Mouse (Mus musculus) intestine, postnatal 0 days (tissue): Measurements from ENCODE around the gene Slc39a10. TPM values are rescaled to one million over a fixed set of nuclear protein-coding genes. Genes with fewer than 3 reads are reported as not detected.

Source experiments
- ATAC-seq: fragments of 200-750 bp; cut with Nextera tagmentation; 2 replicates; pipeline ENCODE4 v1.8.0; 2017; ENCODE audit warnings: mild to moderate bottlenecking, moderate TSS enrichment, moderate library complexity
- H3K27ac ChIP-seq: fragments of 300-500 bp; sonication (generic); 2 replicates; pipeline ENCODE4 v1.5.1; 2014; ENCODE audit warnings: mild to moderate bottlenecking, low read depth, low read length, moderate library complexity
- H3K27me3 ChIP-seq: fragments of 300-500 bp; sonication (generic); replicated peaks from 2 replicates; pipeline ENCODE4 v1.6.1; 2014; ENCODE audit warnings: low read length, mixed read lengths; ENCODE audit not compliant: control insufficient read depth, insufficient read depth
- H3K36me3 ChIP-seq: fragments of 300-500 bp; sonication (generic); 2 replicates; pipeline ENCODE4 v1.6.1; 2014; ENCODE audit warnings: mild to moderate bottlenecking, moderate library complexity; ENCODE audit not compliant: control insufficient read depth, insufficient read depth
- H3K4me1 ChIP-seq: fragments of 300-500 bp; sonication (generic); replicated peaks from 2 replicates; pipeline ENCODE4 v1.6.1; 2014; ENCODE audit warnings: antibody characterized with exemption, low read length, mixed read lengths; ENCODE audit not compliant: control insufficient read depth, insufficient read depth
- H3K4me2 ChIP-seq: fragments of 300-500 bp; sonication (generic); replicated peaks from 2 replicates; pipeline ENCODE4 v1.6.1; 2014; ENCODE audit warnings: low read depth, mild to moderate bottlenecking, moderate library complexity
- H3K4me3 ChIP-seq: fragments of 300-500 bp; sonication (generic); 2 replicates; pipeline ENCODE4 v1.5.1; 2014; ENCODE audit warnings: low read depth, low read length
- H3K9ac ChIP-seq: fragments of 300-500 bp; sonication (generic); 2 replicates; pipeline ENCODE4 v1.6.1; 2014; ENCODE audit warnings: mild to moderate bottlenecking, low read depth, low read length
- H3K9me3 ChIP-seq: fragments of 300-500 bp; sonication (generic); 2 replicates; pipeline ENCODE4 v1.6.1; 2016; ENCODE audit warnings: mixed run types; ENCODE audit not compliant: control insufficient read depth
- CTCF ChIP-seq: sonication (generic); IDR thresholded peaks from 2 replicates; pipeline ENCODE4 v1.5.1; 2016; ENCODE audit warnings: low read depth, mild to moderate bottlenecking, control low read depth, antibody characterized with exemption, moderate library complexity
- WGBS: fragments of 180-500 bp; shearing (Covaris S2); extraction: QIAGEN DNeasy Blood & Tissue Kit; methylation state at CpG from one replicate; pipeline ENCODE4 v1.1.7; 2014; 5-methylcytosine and 5-hydroxymethylcytosine counted together
- polyA plus RNA-seq: library from polyadenylated mRNA; unstranded; fragments of >200 nt; fragmentation: Nextera tagmentation; extraction: Ambion mirVana; gene quantifications from 2 replicates; pipeline ENCODE4 v1.2.1, GENCODE M21; 2015

Slc39a10 gene
- polyA plus RNA-seq, 1 experiment from 2014 or later: 5.0 TPM

DNA sequence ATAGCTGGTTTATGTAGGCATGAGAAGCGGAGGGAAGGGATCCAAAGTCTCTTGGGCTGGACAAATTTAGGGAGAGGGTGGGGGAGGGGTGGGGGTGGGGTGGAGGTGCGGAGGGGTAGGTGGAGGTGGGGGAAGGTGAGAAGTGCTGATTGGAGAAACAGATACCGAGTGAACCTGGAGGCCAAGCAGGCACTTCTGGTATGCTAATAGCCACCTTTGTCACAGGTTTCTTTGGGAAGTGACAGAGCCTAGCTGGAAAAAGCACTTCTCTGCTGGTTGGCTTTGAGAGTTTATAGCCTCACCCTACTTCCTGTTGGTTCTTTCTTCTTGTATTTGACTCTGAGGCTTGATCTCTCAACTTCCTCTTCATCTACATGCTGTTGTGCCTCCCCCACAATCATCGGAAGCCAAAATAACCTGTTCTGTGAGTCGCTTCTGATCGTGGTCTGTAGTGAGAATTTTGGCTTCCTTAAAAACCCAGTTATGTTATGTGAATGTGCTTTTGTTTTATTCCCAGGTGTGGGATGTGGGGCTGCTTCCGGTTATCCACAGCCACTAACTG lies 1.7 kb upstream of the Slc39a10 start:
- ATAC-seq: no peak
- WGBS: 29% methylated on average over 7 of the region's 7 CpGs
- H3K27ac ChIP-seq: no peak overlapping the region

DNA sequence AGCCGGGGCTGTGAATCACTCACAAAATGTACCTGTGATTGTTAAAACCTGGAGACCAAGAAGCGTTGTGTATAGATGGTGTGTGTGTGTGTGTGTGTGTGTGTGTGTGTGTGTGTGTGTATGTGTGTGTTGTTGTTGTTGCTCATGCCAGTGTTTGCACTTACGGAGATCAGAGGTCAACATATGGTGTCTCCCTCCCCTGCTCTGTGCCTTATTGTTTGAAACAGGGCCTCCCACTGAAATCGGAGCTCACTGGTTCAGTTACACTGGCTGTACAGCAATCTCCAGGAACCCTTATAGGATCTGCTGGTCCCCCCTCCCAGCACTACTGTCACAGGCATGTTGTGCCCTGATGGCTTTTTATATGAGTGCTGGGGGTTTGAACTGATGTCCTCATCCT lies 3.9 kb downstream of the Slc39a10 start:
- no peak overlapping the region for H3K4me2 ChIP-seq
- H3K9ac ChIP-seq: no peak overlapping the region
- no peak for TF ChIP-seq CTCF
- no peaks in the 10 kb centered on the region for H3K4me1 ChIP-seq
- no peaks in the 10 kb centered on the region for H3K36me3 ChIP-seq
- H3K9me3 ChIP-seq: no peaks in the 10 kb centered on the region
- no peak overlapping the region for H3K27ac ChIP-seq
- H3K27me3 ChIP-seq: no peaks in the 10 kb centered on the region
- ATAC-seq: no peak
- WGBS: 15% methylated on average over 4 of the region's 4 CpGs
- no peak overlapping the region for H3K4me3 ChIP-seq

More for the DNA sequence above, 1.7 kb upstream of the Slc39a10 start:
- H3K9me3 ChIP-seq: no peaks in the 10 kb centered on the region
- H3K9ac ChIP-seq: no peak overlapping the region
- no peak for TF ChIP-seq CTCF
- 0 out of 2 replicates have a peak overlapping the region, but pooled peaks have one; percentile 6 for H3K4me2 ChIP-seq
- H3K36me3 ChIP-seq: no peaks in the 10 kb centered on the region
- H3K4me3 ChIP-seq: no peak overlapping the region
- no peaks in the 10 kb centered on the region for H3K4me1 ChIP-seq
- H3K27me3 ChIP-seq: no peaks in the 10 kb centered on the region

DNA sequence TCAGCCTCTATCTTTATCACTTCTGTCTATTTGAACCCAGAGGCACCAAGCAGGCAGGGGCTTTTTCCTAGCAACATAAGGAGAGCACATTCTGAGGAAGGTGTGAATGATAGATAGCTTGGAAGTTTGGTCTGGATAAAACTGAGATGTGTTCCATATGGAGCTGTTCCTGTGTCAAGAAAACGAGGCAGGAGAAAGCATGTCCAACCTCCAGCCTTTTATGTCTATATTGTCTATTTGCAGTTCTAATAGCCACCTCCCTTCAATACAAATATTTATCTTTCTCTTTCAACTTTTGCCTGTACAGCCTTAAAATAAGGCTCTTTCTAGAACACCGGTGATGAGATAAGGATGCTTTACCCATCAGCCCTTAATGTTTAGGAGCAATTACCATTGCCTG lies 4.3 kb downstream of the Slc39a10 start:
- Histone ChIP-seq H3K36me3 (no peaks in the 10 kb centered on the region), H3K4me3 (no peak overlapping the region), H3K4me2 (no peak overlapping the region), H3K27ac (no peak overlapping the region), H3K9ac (no peak overlapping the region), H3K27me3 (no peaks in the 10 kb centered on the region), H3K4me1 (no peaks in the 10 kb centered on the region), H3K9me3 (no peaks in the 10 kb centered on the region)
- 11% methylated on average over 2 of the region's 2 CpGs for WGBS
- no peak for TF ChIP-seq CTCF
- no peak for ATAC-seq

DNA sequence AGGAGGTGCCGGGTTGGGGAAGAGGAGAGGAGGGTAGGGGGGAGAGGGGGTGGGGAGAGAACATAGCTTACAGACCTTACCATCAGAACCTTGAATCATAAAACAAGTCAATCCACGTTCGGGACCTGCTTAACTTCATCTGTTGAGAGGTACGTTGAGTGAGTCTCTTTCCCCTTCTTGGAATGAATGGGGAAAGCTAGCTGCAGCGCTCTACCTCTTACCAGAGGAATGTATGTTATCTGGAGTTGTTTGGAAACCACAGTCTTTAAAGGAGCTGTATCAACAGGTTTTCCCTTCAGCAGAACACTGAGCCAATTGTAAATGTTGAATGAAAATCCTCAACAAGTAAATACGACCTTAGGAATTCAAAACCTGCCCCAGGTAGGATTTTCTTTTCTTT lies 4.7 kb downstream of the Slc39a10 start:
- WGBS: 12% methylated on average over 6 of the region's 6 CpGs
- ATAC-seq: no peak
- Histone ChIP-seq H3K36me3 (no peaks in the 10 kb centered on the region), H3K4me2 (no peak overlapping the region), H3K4me3 (no peak overlapping the region), H3K9me3 (no peaks in the 10 kb centered on the region), H3K27me3 (no peaks in the 10 kb centered on the region), H3K4me1 (no peaks in the 10 kb centered on the region), H3K27ac (no peak overlapping the region), H3K9ac (no peak overlapping the region)
- TF ChIP-seq CTCF: no peak

DNA sequence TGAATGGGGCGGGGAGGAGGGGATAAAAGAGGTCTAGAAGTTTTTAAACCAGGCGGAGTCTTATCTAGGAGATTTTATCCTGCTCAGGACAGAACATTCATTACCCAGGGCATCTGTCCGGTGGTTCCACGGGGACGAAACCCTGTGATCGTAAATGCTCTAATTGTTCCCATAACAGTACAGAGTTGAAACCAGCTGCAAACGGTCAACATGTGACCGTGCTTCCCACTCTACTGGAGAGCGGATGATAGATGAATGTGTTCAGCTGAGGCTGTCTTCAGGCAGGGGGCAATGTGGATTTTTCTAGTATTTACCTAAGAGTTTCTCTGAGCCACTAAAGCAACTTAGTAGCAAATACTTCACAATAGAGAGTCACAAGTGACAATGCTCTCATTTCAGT lies 6.6 kb downstream of the Slc39a10 start:
- TF ChIP-seq CTCF: no peak
- no peaks in the 10 kb centered on the region for H3K27me3 ChIP-seq
- no peak for ATAC-seq
- no peaks in the 10 kb centered on the region for H3K9me3 ChIP-seq
- no peaks in the 10 kb centered on the region for H3K4me1 ChIP-seq
- no peaks in the 10 kb centered on the region for H3K36me3 ChIP-seq
- H3K9ac ChIP-seq: no peak overlapping the region
- no peak overlapping the region for H3K27ac ChIP-seq
- H3K4me3 ChIP-seq: no peak overlapping the region
- 40% methylated on average over 9 of the region's 9 CpGs for WGBS
- H3K4me2 ChIP-seq: no peak overlapping the region

DNA sequence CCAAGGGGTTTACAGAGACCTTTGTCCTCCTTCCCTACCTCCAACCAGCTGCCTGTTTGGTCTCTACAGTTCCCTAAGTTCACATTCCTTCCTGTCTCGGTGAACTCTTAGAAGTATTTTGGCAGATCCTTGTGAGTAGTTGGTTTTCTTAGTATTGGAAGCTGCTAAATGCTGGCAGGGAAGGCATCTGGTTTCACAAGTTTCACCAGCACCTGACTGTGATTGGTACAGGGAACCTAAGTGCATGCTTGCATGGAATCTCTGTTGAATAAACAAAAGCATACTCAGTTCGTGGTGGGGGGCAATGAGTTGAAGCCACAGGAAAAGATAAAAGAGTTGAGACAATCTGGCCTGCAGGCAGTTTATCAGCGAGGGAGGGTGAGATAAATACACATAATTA lies 7.4 kb downstream of the Slc39a10 start:
- H3K27ac ChIP-seq: no peak overlapping the region
- H3K4me1 ChIP-seq: no peaks in the 10 kb centered on the region
- no peak for TF ChIP-seq CTCF
- H3K4me2 ChIP-seq: no peak overlapping the region
- no peaks in the 10 kb centered on the region for H3K27me3 ChIP-seq
- no peaks in the 10 kb centered on the region for H3K36me3 ChIP-seq
- no peaks in the 10 kb centered on the region for H3K9me3 ChIP-seq
- no peak overlapping the region for H3K9ac ChIP-seq
- ATAC-seq: no peak
- no peak overlapping the region for H3K4me3 ChIP-seq
- WGBS: 16% methylated on average over 3 of the region's 3 CpGs

DNA sequence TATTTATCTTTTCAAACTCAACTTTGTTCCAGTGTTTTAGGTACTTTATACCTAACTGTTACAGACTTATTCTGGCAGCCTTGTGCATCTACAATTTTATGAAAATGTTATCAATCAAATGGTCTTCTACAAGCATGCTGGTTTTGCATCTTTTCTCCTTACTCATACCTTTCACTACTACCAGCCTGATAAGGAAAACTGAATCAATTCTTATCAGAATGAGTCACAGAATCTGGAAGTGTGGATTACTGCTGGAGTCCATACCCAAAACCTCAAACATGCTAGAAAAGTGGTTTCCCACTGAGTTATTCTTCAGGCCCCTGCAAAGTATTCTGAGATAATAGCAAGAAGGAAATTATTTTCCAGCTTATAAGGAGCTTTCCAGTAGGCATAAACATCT lies 12.7 kb downstream of the Slc39a10 start:
- H3K27me3 ChIP-seq: no peaks in the 10 kb centered on the region
- no peak overlapping the region for H3K4me3 ChIP-seq
- no peak overlapping the region for H3K4me2 ChIP-seq
- no peak overlapping the region for H3K27ac ChIP-seq
- H3K9ac ChIP-seq: no peak overlapping the region
- H3K4me1 ChIP-seq: no peaks in the 10 kb centered on the region
- H3K36me3 ChIP-seq: no peaks in the 10 kb centered on the region
- H3K9me3 ChIP-seq: no peaks in the 10 kb centered on the region
- TF ChIP-seq CTCF: no peak
- ATAC-seq: no peak
